Mouse (Mus musculus) lung, postnatal 36 days (tissue): ENCODE data around the gene Spred2.

Experiments used
- DNase-seq: peaks from one replicate; pipeline ENCODE4 v3.0.0; 2022; ENCODE audit warnings: mixed read lengths

Spred2 gene

DNA sequence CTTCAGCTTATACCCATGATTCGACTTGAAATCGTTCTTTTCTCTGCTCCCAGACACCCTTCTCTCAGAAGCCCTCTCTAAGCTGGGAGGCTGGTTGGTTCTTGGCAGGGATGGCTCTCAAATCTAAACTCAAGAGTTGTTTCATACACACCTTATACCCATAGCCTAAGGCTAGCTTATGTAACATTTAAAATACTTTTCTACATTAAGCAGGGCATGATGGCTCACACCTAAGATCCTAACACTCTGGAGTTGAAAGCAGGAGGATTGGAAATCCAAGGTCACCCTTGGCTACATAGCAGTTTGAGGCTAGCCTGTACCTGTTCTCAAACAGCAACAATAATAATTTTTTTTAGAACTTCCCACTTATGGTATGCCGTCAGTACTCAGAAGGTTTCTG, 34.8 kb downstream of the Spred2 start:
- DNase-seq: no peak

DNA sequence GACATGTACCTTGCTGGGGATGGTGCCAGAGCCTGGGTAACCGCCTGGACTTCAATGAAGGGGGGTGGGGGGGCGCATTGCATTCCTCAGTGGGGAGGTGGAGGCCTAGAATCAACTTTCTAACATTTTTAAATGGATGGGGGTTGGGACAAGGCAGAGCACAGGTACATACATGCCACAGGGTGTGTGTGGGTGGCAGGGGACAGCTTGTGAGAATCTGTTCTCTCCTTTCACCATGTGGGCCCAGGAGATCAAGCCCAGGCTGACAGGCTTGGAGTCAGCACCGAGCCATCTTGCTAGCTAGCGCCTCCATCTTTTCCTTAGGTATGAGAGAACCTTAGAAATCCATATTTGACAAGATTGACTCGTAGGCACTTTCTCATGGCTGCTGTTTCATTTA, 35.7 kb downstream of the Spred2 start:
- DNase-seq: no peak

DNA sequence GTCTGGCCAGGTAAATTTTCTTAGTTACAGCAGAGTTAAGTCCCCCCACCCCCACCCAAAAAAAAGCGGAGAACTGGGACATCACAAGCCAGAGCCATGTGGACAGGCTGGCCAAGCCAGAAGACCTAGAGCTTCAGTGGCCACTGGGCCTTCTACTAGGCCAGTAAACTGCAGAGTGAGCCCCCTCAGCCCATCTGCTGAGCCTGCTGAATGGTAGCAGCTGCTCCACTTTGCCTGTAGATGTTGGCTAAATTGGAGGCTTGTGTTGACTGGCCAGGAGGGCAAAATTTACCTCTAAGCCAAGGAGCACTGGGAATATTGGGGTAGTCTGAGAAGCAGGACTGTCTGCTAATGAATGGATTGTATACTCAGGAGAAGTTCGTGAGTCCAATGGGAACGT, 36.4 kb downstream of the Spred2 start:
- no peak for DNase-seq

DNA sequence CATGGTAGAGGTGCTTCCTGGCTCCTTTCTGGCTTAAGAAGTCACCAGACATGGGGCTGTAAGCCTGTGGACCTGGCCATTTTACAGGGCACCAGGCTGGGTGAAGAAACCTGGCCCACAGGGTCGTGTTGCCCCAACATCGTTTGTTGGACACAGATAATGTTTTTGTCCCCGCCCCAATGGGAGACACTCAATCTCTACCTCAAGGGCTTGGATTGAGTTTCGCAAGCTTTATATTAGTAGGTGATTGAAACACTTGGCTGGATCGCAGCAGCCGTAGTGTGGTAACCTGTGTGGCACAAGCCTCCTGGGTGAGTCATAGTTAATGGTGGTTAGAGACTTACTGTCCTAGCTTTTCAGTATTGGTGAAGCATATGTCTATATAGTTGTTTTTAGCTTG, 36.9 kb downstream of the Spred2 start:
- peak; percentile 75 for DNase-seq

DNA sequence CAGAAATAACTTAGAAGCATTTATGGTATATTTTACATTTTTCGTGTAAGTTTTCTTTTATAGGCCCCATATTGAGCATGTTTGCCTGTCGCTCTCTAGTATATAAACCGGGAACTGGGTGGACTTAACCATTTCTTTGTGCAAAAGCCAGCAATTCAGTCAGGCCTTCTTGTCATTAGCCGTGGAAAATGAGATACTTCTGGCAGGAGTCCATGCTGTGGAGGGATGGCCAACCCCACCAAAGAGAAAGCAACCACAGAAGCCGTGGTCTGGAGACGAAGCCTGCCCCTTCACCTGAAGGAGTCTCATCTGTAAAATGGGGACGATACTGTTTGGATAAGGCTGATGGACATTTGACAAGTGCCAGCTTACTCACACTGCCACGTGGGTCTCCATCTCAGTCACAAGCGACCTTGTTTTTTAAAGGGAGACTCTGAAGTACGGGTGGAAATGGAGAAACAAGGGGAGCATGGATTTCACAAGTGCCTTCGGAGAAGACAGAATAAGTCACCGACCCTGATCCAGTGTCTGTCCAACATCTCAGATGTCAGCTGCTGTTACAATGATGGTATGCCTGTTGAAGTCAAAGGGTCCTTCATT, 37.7 kb downstream of the Spred2 start:
- no peak for DNase-seq

DNA sequence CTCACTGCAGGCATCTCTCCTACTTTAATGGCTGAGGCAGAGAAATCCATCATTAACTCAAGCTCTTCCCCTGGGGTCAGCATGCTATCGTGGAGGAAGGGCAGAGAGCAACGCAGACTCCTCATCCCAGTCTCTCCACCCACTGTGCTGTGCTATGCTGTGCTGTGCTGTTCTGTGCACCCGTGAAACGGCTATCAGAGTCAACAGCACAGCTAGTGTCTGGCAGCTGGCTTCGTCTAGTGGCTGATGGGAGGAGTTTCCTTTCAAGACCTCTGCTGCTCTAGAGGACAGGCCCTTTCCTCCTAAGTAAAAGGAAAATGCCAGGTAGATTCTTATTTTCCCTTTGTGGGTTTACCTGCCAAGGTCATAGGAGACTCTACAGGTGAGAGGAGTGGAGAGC, 38.6 kb downstream of the Spred2 start:
- DNase-seq: peak; percentile 33

DNA sequence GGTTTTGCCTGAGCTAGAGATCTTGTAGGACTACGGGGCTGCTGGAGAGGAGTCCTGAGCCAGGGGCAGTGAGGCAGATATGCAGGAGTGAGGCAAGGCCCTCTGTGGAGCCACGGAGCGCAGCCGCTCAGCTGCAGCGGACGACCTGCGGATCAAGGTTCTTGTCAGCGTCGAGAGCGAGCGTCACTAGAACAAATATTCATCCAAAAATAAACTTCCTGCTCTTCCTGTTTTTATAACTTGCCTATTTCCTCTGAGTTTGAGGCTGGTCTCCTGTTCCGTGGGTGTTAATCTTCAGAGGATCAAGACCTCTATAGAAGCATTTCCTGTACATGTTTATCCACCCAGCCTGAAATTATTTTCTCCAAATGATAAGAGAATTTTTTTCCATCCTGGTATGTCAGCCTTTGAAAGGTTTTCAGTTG, 39.6 kb downstream of the Spred2 start:
- no peak for DNase-seq

DNA sequence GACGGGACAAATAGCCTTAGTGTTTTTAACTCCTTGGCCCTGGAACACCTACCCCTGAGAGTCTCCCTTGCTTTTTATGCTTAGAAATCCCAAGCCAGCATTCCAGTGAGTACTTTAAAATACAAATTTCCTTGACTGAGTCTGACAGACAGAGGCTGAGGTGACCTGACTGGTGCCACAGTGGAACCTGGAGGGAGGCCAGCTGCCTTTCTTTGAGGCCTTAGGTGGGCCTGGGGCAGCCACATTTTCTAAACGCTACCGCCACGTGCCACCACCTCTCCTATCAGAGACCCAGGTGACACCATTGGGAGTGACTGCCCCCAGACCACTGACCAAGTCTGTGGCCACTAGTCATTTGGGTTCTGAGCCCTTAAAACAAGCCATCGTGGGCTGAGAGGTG, 40.2 kb downstream of the Spred2 start:
- no peak for DNase-seq

DNA sequence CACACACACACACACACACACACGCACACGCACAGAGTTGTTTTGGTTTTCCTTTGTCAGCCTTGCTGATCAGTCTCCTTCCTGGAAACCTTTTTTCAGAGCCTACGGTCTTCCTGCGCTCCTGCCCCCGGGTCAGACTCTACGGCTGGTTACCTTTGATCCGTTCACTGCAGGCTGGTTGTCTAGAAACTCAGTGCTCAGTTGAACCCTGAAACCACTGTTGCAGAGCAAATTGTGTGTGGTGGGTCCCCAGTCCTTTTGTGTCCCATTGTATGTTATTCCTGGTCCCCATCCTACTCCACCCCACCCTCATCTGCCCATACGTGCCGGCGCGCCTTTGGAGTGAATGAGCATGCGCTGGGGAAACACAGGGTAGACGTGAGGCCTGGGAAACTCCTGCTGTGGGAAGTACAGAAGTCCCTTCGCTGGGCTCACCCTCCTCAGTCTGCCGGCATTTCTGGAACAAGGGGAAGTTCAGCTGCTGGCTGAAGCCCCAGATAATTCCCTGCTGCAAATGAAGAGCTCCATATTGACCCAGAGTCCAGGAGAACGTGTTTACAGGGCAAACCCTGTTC, 40.9 kb downstream of the Spred2 start:
- DNase-seq: no peak

DNA sequence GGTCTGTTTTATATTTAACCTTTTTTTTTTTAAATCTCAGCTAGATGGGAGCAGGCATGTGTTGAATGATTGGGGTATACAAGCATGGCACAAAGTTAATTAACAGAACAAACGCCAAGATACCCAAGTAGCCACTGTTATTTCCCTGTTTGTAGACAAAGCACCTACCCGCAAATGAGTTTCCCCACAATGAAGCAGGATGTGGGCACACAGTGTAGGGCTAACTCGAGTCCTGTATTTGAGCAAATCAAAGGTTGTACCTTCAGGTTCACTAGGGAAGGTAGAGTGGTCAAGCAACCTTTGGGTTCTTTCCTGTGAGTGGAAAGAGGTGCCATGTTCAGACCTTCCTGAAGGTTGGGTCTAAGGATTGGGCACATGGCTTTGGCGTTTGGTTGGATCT, 41.5 kb downstream of the Spred2 start:
- no peak for DNase-seq

DNA sequence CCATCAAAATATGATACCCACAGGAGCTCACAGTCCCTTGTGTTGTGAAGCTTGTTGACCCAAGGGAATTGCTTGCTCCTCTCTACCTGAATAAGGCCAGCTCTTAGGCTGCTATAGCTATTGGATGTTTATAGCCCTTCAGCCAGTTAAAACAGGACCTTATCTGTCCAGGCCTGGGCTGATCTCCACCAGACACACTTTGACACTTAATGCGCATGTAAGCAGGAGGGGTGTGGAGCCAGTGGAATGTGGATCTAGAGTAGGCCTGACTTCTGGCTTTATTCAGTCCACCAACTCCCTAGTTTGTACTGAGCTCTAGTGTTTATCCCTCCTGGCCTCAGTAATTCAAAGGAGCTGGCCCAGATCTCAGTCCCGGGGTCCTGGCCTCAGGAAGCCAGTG, 42.1 kb downstream of the Spred2 start:
- DNase-seq: peak; percentile 45

DNA sequence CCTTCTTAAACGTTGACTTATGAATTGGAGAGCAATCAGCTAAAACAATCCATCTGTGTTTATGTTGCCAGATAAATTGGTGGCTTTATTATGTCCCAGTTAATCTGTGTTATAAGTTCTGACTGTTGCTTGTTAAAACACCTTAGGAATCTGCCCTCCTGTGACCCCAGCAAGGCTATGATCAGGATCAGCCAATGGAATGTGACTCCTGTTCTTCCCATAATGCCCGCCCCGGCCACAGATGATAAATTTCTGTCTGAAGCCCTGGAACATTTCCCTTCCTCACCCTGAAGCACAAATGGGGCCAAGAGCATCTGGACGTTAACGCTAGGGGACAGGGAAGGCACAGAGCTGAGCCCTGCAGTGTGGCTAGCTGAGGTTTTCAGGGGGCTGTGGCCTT, 45.4 kb downstream of the Spred2 start:
- no peak for DNase-seq

DNA sequence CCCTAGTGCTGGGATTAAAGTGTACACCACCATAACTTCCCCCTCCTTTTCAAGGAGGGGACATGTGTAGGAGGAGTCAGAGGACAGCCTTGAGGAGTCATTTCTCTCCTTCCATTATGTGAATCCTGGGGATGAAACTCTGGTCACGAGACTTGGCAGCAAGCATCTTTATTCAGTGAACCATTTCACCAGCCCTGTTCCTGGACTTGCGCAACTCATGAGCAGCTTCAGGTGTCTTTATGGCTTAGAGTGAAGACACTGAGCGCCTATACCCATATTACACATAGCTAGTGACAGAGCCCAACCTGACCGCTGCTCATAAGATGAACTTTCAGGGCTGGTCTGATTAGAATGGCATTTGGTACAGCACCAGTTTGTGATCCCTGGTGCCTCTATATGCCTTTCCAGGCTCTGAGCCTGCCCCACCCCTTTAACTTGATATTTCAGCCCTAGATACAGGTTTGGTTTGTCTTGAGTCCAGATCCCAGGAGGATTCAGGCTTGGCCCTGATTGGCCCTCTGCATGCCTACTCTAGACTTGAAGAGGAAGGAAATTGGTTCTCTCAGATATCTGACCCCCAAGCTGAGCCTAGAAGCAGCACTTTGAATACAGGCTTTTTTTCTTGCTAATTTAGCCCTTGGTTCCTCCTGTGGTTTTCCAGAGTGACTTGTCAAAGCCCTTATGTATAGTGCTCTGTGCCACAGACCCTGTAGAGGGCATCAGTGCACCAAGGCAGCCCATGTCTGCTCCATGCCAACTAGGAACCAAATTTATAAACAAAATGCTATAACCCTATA, 48.0 kb downstream of the Spred2 start:
- no peak for DNase-seq

DNA sequence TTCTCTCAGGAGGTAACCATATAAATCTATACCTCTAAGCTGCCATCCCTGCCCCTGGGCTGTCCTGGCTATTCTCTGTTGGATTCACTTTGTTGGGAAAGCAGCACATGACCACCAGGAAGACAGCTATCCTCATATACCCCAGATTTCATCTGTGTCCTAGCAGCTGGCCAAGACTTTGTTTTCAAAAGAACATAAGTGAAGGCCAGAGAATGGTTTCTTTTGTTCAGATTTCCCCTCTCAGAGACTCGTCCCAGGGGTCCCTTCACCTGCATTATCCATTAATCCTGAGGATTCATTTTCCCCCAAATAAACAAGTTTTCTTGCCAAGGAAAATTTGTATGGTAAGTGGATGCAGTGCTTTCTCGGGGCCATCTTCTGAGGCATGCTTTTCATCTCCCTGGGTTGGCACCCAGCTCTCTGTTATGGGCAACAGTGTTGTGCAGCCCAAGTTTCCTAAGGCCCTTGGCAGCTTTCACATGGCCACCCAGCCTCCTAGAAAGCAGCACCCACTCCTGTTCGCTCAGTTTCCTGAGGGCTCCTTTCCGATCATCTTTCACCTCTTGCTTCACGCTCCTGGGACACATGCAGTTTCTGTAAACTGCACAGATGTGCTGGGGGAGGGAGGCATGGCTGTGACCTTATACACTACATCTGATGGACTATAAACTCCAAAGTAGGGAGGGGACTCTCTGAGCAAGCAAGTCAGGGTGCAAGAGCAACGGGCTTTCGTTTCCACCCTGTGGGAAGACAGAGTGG, 49.0 kb downstream of the Spred2 start:
- no peak for DNase-seq

DNA sequence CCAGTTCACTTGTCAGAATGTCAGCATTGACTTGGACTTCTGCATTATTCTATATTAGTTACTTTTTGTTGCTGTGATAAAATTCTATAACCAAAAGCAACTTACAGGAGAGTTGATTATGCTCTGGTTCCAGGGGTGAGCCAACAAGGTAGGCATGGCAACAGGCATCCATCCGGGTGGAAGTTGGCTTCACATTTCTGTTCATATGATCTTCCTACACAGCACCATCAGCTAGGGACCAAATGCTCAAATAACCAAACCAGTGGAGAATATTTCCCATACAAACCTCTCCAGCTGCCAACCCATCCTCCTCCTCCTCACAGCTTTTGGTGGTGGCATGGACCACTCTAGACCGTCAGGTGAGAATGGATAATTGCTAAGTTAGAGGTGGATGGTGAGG, 51.9 kb downstream of the Spred2 start:
- DNase-seq: no peak

DNA sequence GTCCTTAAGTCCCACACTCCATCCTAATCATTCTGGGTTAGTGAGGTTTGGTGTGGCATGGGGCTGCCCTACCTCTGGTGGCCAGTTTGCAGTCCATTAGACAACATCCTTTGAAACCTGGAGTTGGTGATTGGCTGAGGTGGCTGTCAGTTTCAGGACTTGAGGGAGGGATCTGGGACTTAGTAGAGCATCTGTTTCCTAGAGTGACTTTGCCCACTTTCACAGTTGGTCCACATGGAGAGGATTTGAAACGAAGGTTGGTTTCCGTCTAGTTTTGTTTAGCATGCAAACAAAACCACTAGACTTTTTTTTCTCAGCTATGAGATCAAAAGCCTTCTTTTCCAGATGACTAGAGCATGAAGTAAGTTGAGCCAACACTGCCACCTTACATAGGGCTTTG, 53.5 kb downstream of the Spred2 start:
- DNase-seq: no peak

DNA sequence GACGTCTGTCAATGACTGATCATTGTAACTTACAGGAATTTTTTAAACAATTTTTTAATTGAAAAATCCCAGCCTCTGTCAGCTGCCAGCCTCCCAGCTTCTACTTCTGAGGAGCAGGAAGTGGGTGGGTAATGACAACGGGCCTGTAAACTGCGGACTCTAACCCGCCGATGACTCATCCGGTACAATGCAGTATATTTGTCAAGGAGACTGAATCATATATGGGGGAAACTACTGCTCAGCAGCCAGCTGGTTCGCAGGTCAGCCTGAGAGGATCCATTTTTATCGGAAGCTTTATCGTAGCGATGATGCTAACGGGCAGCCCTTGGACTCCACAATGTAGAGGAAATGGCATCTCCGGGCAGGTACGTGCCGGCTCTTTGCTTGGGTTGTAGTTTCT, 55.2 kb downstream of the Spred2 start:
- peak; percentile 63 for DNase-seq

DNA sequence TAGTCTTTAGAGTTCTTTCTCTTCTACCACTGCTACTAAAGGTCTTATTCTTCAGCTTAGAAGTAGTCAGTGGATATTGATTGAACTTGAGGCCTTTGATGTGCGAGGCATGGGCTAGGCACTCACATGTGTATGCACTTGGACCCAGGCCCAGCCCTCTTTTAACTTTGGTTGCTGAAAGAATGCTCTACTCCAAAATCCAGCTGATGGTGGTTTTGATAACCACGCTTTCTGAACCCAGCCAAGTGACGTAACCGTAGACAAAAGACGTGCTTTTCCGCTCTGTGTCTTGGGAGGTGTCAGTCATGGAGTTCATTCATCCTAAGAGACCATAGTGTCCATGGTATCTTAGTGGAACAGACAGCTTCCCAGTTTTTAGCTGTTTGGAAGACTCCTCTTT, 57.9 kb downstream of the Spred2 start:
- no peak for DNase-seq

DNA sequence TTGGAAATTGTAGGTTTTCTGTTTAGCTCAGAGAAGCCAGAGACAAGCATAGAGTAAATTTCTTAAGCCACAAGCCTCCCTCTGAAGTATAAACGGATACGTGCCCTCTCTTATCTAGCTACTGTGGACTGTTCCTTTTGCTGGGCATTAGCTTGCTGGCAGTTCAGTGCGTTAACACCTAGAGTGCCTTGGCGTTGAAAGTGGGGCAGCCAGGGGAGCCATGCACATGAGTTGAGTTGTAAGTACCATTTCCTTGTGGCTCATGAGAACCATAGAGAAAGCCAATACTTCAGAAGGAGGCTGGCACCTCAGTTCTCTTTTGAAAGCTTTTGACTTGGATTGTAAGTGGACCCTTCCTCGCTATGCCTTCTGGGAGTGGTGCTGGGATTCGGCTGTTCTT, 58.6 kb downstream of the Spred2 start:
- no peak for DNase-seq

DNA sequence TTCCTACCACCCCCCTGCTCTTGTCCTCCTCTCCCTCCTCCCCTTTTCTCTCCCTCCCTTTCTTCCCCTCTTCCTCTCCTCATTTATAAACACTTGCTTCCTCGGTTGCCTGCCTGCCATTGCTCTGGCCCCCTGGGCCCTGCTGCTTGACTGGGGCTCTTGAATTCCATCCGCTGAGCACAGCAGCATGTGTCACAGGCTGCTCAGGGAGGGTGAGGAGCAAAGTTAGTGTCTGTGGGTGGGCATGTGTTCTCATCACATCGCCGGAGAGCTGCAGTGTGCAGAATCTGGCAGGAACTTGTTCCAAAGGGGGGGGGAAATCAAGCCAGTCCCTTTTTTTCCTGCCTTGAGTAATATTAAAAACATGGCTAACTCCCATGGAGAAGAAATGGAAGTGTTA, 59.1 kb downstream of the Spred2 start:
- DNase-seq: no peak

DNA sequence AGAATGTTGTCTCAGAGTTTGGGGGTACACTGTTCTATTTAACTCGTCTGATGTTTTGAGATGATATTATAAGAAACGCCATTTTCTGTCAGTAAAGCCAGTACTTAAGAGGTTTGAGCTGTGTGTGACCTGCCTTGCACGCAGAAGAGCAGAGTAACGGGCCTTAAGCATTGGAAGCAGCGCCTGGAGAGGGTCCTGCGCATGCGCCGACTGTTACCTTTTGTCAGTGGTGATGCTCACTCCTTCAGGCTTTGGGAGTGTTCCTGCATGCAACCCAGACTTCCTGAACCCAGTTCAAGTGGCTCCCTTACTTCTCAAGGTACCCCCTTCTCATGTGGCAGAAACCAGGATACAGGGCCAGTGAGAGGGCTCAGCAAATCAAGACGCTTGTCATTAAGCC, 59.9 kb downstream of the Spred2 start:
- DNase-seq: no peak

DNA sequence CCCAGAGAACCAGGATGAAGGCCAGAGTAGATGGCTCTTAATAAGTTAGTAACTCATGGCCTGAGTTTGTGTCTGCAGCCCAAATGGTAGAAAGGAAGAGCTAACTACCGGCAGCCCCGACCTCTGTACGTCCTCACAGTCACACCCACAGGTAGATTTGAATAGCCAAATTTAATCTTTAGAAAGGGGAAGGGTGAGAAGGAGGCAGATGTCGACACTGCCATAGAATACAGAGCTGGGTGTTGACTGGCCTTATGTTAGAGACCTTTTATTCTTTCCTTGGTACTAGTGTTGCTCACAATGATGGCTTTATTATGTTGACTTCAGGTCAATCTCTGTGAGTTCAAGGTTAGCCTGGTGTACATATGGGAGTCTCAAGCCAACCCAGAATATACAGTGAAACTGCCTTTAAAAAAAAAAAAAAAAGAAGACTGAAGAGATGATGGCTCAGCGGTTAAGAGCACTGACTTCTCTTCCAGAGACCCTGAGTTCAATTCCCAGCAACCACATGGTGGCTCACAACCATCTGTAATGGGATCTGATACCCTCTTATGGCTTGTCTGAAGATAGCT, 61.2 kb downstream of the Spred2 start:
- no peak for DNase-seq

DNA sequence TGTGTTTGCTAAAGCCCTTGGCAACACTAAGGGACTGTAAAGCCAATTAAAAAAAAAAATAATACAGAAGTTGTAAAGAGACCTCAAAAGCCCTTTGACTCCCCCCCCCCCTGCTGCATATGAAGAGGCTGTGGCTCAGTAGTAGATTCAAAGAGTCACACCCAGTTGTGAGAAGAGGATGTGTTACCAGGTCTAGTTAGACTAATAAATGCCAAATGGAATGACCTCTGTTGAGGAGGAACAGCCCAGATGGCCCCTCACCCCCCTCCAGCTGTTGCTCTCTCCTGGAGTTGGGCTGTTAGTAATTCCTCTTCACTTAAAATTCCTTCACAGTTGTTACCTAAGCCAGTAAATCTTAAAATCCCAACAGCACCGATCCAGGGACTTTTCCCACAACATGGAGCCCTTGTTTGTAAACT, 62.3 kb downstream of the Spred2 start:
- DNase-seq: no peak
